Mouse (Mus musculus) kidney, adult 2 months (tissue): Measurements from ENCODE around the gene Prpsap2.
"Not testable (repeated sequence)": the region's sequence is repeated elsewhere in the genome, so short reads cannot be mapped to it uniquely, and the experiment has no call there.

Experiments
- CTCF ChIP-seq: fragments of 200-500 bp; conservative IDR thresholded peaks from 2 replicates; pipeline ENCODE4 v1.5.1; 2011; ENCODE audit warnings: low read depth, mild to moderate bottlenecking, control low read depth, low read length, moderate library complexity, mixed read lengths; ENCODE audit not compliant: insufficient read depth, insufficient read length
- POLR2A ChIP-seq: fragments of 200-500 bp; IDR thresholded peaks from one replicate; pipeline ENCODE4 v1.6.1; 2011; ENCODE audit warnings: low read depth, low read length, control low read depth

DNA sequence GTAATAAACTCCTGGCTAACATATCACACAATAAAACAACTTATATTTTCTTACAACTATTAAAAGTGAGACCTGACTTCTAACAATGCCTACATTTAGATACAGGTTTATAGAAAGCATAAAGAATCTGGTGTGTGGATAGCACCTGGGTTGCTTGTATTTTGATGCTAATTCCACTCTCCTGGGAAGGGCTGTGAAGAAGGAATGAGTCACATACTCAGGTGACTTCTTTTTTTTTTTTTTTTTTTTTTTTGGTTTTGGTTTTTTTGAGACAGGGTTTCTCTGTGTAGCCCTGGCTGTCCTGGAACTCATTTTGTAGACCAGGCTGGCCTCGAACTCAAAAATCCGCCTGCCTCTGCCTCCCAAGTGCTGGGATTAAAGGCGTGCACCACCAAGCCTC lies 20.6 kb upstream of the Prpsap2 start:
- not testable (repeated sequence) for TF ChIP-seq POLR2A, CTCF
